Mouse (Mus musculus) kidney, adult 2 months (tissue): ENCODE results near the gene Prdm16.

Experiments
- CTCF ChIP-seq: fragments of 200-500 bp; conservative IDR thresholded peaks from 2 replicates; pipeline ENCODE4 v1.5.1; 2011; ENCODE audit warnings: low read depth, mild to moderate bottlenecking, control low read depth, low read length, moderate library complexity, mixed read lengths; ENCODE audit not compliant: insufficient read depth, insufficient read length
- POLR2A ChIP-seq: fragments of 200-500 bp; IDR thresholded peaks from one replicate; pipeline ENCODE4 v1.6.1; 2011; ENCODE audit warnings: low read depth, low read length, control low read depth

- TF ChIP-seq CTCF = no peak
- TF ChIP-seq POLR2A = no peak
Measured at GRCm38 (mm10) chr4:154496991-154497390, 139.7 kb downstream of the Prdm16 start.
